Mouse (Mus musculus) mouse trophoblast stem cell (cell line): ENCODE data around the gene Spn.
"Not testable (repeated sequence)": the region's sequence is repeated elsewhere in the genome, so short reads cannot be mapped to it uniquely, and the experiment has no call there.

Experiments used
- in situ Hi-C, 2 experiments: fragments of 300-500 bp; cut with MseI, MboI; formaldehyde crosslinking; loops; 2 replicates in 1 of 2; 3 replicates in 1 of 2; pipeline ENCODE4 v1.15.1; 2025

Spn gene

GRCm38 (mm10) chr7:127110239-127111007, 27.2 kb downstream of the Spn start:
- in situ Hi-C loops: no loop called here

- in situ Hi-C loops: loop anchor here (10.0 kb wide), 2 partner anchors 271 to 281 kb away; partner anchors contain the start of gene 4930451I11Rik (in 1 of the 2)
Measured at GRCm38 (mm10) chr7:127105551-127105950, 32.1 kb downstream of the Spn start.

GRCm38 (mm10) chr7:127104560-127105332, 32.9 kb downstream of the Spn start:
- in situ Hi-C loops: loop anchor here (10.0 kb wide), 2 partner anchors 270 to 280 kb away; partner anchors contain the start of gene 4930451I11Rik (in 1 of the 2)

- in situ Hi-C loops: loop anchor here (10.0 kb wide), 2 partner anchors 269 to 279 kb away; partner anchors contain the start of gene 4930451I11Rik (in 1 of the 2)
Measured at GRCm38 (mm10) chr7:127103960-127104359, 33.7 kb downstream of the Spn start.

GRCm38 (mm10) chr7:127102148-127102547, 35.5 kb downstream of the Spn start:
- in situ Hi-C loops: loop anchor here (10.0 kb wide), 2 partner anchors 267 to 277 kb away; partner anchors contain the start of gene 4930451I11Rik (in 1 of the 2)

- in situ Hi-C loops: loop anchor here (10.0 kb wide), 2 partner anchors 267 to 277 kb away; partner anchors contain the start of gene 4930451I11Rik (in 1 of the 2)
Measured at GRCm38 (mm10) chr7:127101451-127102016, 36.1 kb downstream of the Spn start.

GRCm38 (mm10) chr7:127099528-127099927, 38.1 kb downstream of the Spn start:
- in situ Hi-C loops: no loop called here

- in situ Hi-C loops: no loop called here
Measured at GRCm38 (mm10) chr7:127098950-127099349, 38.7 kb downstream of the Spn start.

- in situ Hi-C loops: no loop called here
Measured at GRCm38 (mm10) chr7:127098521-127098920, 39.1 kb downstream of the Spn start.

- in situ Hi-C loops: no loop called here
Measured at GRCm38 (mm10) chr7:127096456-127096855, 41.2 kb downstream of the Spn start.

GRCm38 (mm10) chr7:127093914-127094313, 43.7 kb downstream of the Spn start:
- in situ Hi-C loops: no loop called here

- in situ Hi-C loops: no loop called here
Measured at GRCm38 (mm10) chr7:127091114-127091896, 46.3 kb downstream of the Spn start, which contains the start of gene AI467606. Gene AI467606 (plus strand): TSS chr7:127091359.

- in situ Hi-C loops: no loop called here
Measured at GRCm38 (mm10) chr7:127090154-127091113, 47.2 kb downstream of the Spn start.

- in situ Hi-C loops: no loop called here
Measured at GRCm38 (mm10) chr7:127088901-127089845, 48.5 kb downstream of the Spn start.

- in situ Hi-C loops: no loop called here
Measured at GRCm38 (mm10) chr7:127088083-127088482, 49.5 kb downstream of the Spn start.

GRCm38 (mm10) chr7:127087278-127088010, 50.2 kb downstream of the Spn start, which contains the start of gene Zg16:
Gene Zg16 (minus strand): TSS chr7:127087328.
- in situ Hi-C loops: not testable (repeated sequence)

- in situ Hi-C loops: not testable (repeated sequence)
Measured at GRCm38 (mm10) chr7:127085751-127086150, 51.9 kb downstream of the Spn start.

GRCm38 (mm10) chr7:127084794-127085193, 52.8 kb downstream of the Spn start:
- in situ Hi-C loops: no loop called here
